In genomic region chr17:87473736-87474500, GRCm38 (mm10) we compare ENCODE assay signal across 8 mouse cellular contexts. TPM values are rescaled to one million over a fixed set of nuclear protein-coding genes. Genes with fewer than 3 reads are reported as not detected.
DNase-seq lines count a peak whose midpoint lies in the region; ATAC-seq and TF ChIP-seq lines count a peak whose summit lies in the region.

No protein-coding gene starts in this region.

- H3K4me3 ChIP-seq in kidney, embryonic 15.5 days (replicated peaks): peak overlapping the region; percentile 40
- H3K4me3 ChIP-seq in liver, adult 2 months (ENCODE audit: insufficient read depth, low read depth, low read length): peak overlapping the region; percentile 44; the same call in 1 of the 2 replicates
- H3K4me3 ChIP-seq in midbrain, embryonic 16.5 days (ENCODE audit: low read depth, low read length): peak overlapping the region; percentile 29
- H3K4me3 ChIP-seq in stomach, embryonic 16.5 days (replicated peaks; ENCODE audit: low read length): peak overlapping the region; percentile 39

- no peak for TF ChIP-seq CTCF in liver, adult 2 months (IDR thresholded peaks at IDR 0.05; ENCODE audit: low read depth, low read length)

- H3K9ac ChIP-seq in kidney, embryonic 15.5 days: peak overlapping the region; percentile 17
- peak overlapping the region; percentile 7 for H3K9ac ChIP-seq in liver, adult 2 months (ENCODE audit: low read depth, low read length)
- peak overlapping the region; percentile 62 for H3K9ac ChIP-seq in midbrain, embryonic 16.5 days (ENCODE audit: low read depth, low read length)
- H3K9ac ChIP-seq in stomach, embryonic 16.5 days (ENCODE audit: low read length): peak overlapping the region; percentile 60

- peaks cover 34% of the 10 kb centered on the region for H3K4me1 ChIP-seq in kidney, embryonic 15.5 days
- H3K4me1 ChIP-seq in liver, adult 2 months (ENCODE audit: control insufficient read depth, insufficient read depth, low read length): peaks cover 2% of the 10 kb centered on the region
- peaks cover 20% of the 10 kb centered on the region for H3K4me1 ChIP-seq in midbrain, embryonic 16.5 days (ENCODE audit: control insufficient read depth, insufficient read depth, low read length)
- H3K4me1 ChIP-seq in stomach, embryonic 16.5 days (ENCODE audit: control insufficient read depth, insufficient read depth, low read length): peaks cover 14% of the 10 kb centered on the region

- H3K36me3 ChIP-seq in kidney, embryonic 15.5 days: no peaks in the 10 kb centered on the region
- H3K36me3 ChIP-seq in liver, adult 2 months (ENCODE audit: control insufficient read depth, insufficient read depth, low read length): no peaks in the 10 kb centered on the region
- no peaks in the 10 kb centered on the region for H3K36me3 ChIP-seq in midbrain, embryonic 16.5 days (ENCODE audit: control insufficient read depth, insufficient read depth, low read length)
- no peaks in the 10 kb centered on the region for H3K36me3 ChIP-seq in stomach, embryonic 16.5 days (ENCODE audit: control insufficient read depth, insufficient read depth, low read length)

- no peaks in the 10 kb centered on the region for H3K79me2 ChIP-seq in liver, adult 2 months (ENCODE audit: control insufficient read depth, insufficient read depth, low read length)

- no peak for TF ChIP-seq POLR2A in liver, adult 2 months (IDR thresholded peaks at IDR 0.05; ENCODE audit: extremely low read depth, insufficient read depth, low read length)

- no peaks in the 10 kb centered on the region for H3K9me3 ChIP-seq in kidney, embryonic 15.5 days (replicated peaks)
- no peaks in the 10 kb centered on the region for H3K9me3 ChIP-seq in midbrain, embryonic 16.5 days (replicated peaks; ENCODE audit: control insufficient read depth, low read length, poor library complexity, severe bottlenecking)
- no peaks in the 10 kb centered on the region for H3K9me3 ChIP-seq in stomach, embryonic 16.5 days (replicated peaks; ENCODE audit: control insufficient read depth, low read length)

- ATAC-seq in kidney, embryonic 15.5 days (replicated peaks; ENCODE audit: low FRiP score): peak; percentile 78
- peak; percentile 78 for ATAC-seq in midbrain, embryonic 16.5 days
- ATAC-seq in stomach, embryonic 16.5 days (ENCODE audit: insufficient read depth, low FRiP score): peak; percentile 61

- peak overlapping the region; percentile 63 for H3K27ac ChIP-seq in kidney, embryonic 15.5 days
- H3K27ac ChIP-seq in liver, adult 2 months (replicated peaks; ENCODE audit: insufficient read depth, low read depth, low read length): peak overlapping the region; percentile 26
- peak overlapping the region; percentile 61 for H3K27ac ChIP-seq in midbrain, embryonic 16.5 days (ENCODE audit: low read length)
- 0 out of 2 replicates have a peak overlapping the region, but pooled peaks have one; percentile 8 for H3K27ac ChIP-seq in stomach, embryonic 16.5 days (ENCODE audit: low read length)

- peak; percentile 31 for DNase-seq in urinary bladder, postnatal 14 days (ENCODE audit: low spot score)
- DNase-seq in urinary bladder, adult 2 months (ENCODE audit: low spot score): no peak
- peak; percentile 44 for DNase-seq in embryo, embryonic 9.5 days (ENCODE audit: extremely low spot score)
- peak; percentile 19 to 28 for DNase-seq in heart, adult 9 months (ENCODE audit: low spot score in 2 of 2)
- DNase-seq in liver, adult 2 months (ENCODE audit: extremely low read depth, low read depth, low spot score): peak; percentile 8

- peak overlapping the region; percentile 64 for H3K4me2 ChIP-seq in kidney, embryonic 15.5 days
- peak overlapping the region; percentile 59 for H3K4me2 ChIP-seq in midbrain, embryonic 16.5 days (ENCODE audit: low read length)
- H3K4me2 ChIP-seq in stomach, embryonic 16.5 days (ENCODE audit: low read depth, low read length): peak overlapping the region; percentile 57

- H3K27me3 ChIP-seq in kidney, embryonic 15.5 days: peaks cover 3% of the 10 kb centered on the region; the same call in 1 of the 2 replicates
- H3K27me3 ChIP-seq in liver, adult 2 months (ENCODE audit: control insufficient read depth, insufficient read depth, low read length): no peaks in the 10 kb centered on the region
- H3K27me3 ChIP-seq in midbrain, embryonic 16.5 days (ENCODE audit: control insufficient read depth, insufficient read depth, low read depth, low read length): no peaks in the 10 kb centered on the region
- no peaks in the 10 kb centered on the region for H3K27me3 ChIP-seq in stomach, embryonic 16.5 days (ENCODE audit: control insufficient read depth, insufficient read depth, low read length)

- WGBS in kidney, embryonic 15.5 days: under 1% methylated on average over 23 of the region's 23 CpGs
- 5% methylated on average over 23 of the region's 23 CpGs for WGBS in liver, adult 2 months
- WGBS in midbrain, embryonic 16.5 days: 2% methylated on average over 23 of the region's 23 CpGs
- 2% methylated on average over 23 of the region's 23 CpGs for WGBS in stomach, embryonic 16.5 days

RNA-seq across cellular contexts. Expression of gene Calm2, which starts 27.2 kb away (rescaled TPM):
- polyA plus RNA-seq in urinary bladder, adult 2 months (2012; rRNA removed): 1,162 and 1,245 TPM in 2 replicates
- polyA plus RNA-seq in kidney, embryonic 15.5 days (2015; fragmentation: Nextera tagmentation; extraction: Ambion mirVana): 1,006 and 1,087 TPM in 2 replicates
- 181 and 257 TPM in 2 replicates for total RNA-seq in liver, adult 2 months (2014; rRNA removed)
- polyA plus RNA-seq in liver, adult 2 months (2012; rRNA removed): 19.7 and 20.9 TPM in 2 replicates
- polyA plus RNA-seq in midbrain, embryonic 16.5 days (2015; fragmentation: Nextera tagmentation; extraction: Ambion mirVana): 2,230 and 2,642 TPM in 2 replicates
- polyA plus RNA-seq in stomach, embryonic 16.5 days (2015; fragmentation: Nextera tagmentation; extraction: Ambion mirVana): 948 and 1,017 TPM in 2 replicates

RNA-seq across cellular contexts. Expression of gene Stpg4, which starts 46.4 kb away (rescaled TPM):
- polyA plus RNA-seq in urinary bladder, adult 2 months (2012; rRNA removed): not detected in 2 replicates
- polyA plus RNA-seq in kidney, embryonic 15.5 days (2015; fragmentation: Nextera tagmentation; extraction: Ambion mirVana): not detected in 2 replicates
- total RNA-seq in liver, adult 2 months (2014; rRNA removed): not detected in 2 replicates
- polyA plus RNA-seq in liver, adult 2 months (2012; rRNA removed): not detected in 2 replicates
- polyA plus RNA-seq in midbrain, embryonic 16.5 days (2015; fragmentation: Nextera tagmentation; extraction: Ambion mirVana): 0.34 TPM in 1 of 2 replicates, not detected in the other
- not detected in 2 replicates for polyA plus RNA-seq in stomach, embryonic 16.5 days (2015; fragmentation: Nextera tagmentation; extraction: Ambion mirVana)

Comparison
In these comparisons a context has a peak if more than half of its experiments do, and no peak if none do; other contexts are left out.
1. H3K27ac ChIP-seq: peak in every context shown above with its lines; median percentile 63 in kidney, embryonic 15.5 days; 61 in midbrain, embryonic 16.5 days; 26 in liver, adult 2 months; 8 in stomach, embryonic 16.5 days.
2. H3K9ac ChIP-seq: peak in every context shown above with its lines; median percentile 62 in midbrain, embryonic 16.5 days; 60 in stomach, embryonic 16.5 days; 17 in kidney, embryonic 15.5 days; 7 in liver, adult 2 months.
3. RNA of gene Calm2, which starts 27.2 kb away (polyA plus RNA-seq): 2,230 to 2,642 TPM in midbrain, embryonic 16.5 days, 1,162 to 1,245 TPM in urinary bladder, adult 2 months, 948 to 1,017 TPM in stomach, embryonic 16.5 days and 1,006 to 1,087 TPM in kidney, embryonic 15.5 days; 19.7 to 20.9 TPM in liver, adult 2 months; every median in the first group is over 10 times any median in the second.
4. Peak in every context shown above with its lines, with median percentiles within 50 percentile points of each other: ATAC-seq, H3K4me2 ChIP-seq and H3K4me3 ChIP-seq.